Mouse (Mus musculus): ENCODE measurements around the gene Ciao2b.

GRCm38 (mm10) chr8:104630981-104631663 is 10.6 kb downstream of the Ciao2b start, which contains the start of gene Rrad:
- TF ChIP-seq ZKSCAN1 (IDR thresholded peaks at IDR 0.05; ENCODE audit: borderline replicate concordance, low read depth, low read length) (no peak), JUND (conservative IDR thresholded peaks at IDR 0.05; ENCODE audit: low read depth, low read length) (no peak), CTCF (conservative IDR thresholded peaks at IDR 0.05 in 1 of 2, IDR thresholded peaks at IDR 0.05 in 1 of 2; ENCODE audit: low read depth in 2 of 2, low read length in 2 of 2) (no peak), CHD2 (IDR thresholded peaks at IDR 0.05; ENCODE audit: low read length) (0 out of 2 replicates have a peak, but pooled peaks have one; percentile 44), USF1 (IDR thresholded peaks at IDR 0.05; ENCODE audit: low read depth, low read length) (no peak)

Data from CH12.LX (cell line).